Mouse (Mus musculus): Measurements from ENCODE around the gene Dusp14. TPM values are rescaled to one million over a fixed set of nuclear protein-coding genes. Genes with fewer than 3 reads are reported as not detected.

Dusp14 gene
- polyA plus RNA-seq, 1 experiment from 2014 or later, result 13.1 TPM

Other genes starting within 250 kb of the Dusp14 start
- gene Hnf1b, start 219.2 kb downstream of the Dusp14 start, polyA plus RNA-seq (2015; fragmentation: Nextera tagmentation; extraction: Ambion mirVana), result 0.25 and 0.33 TPM in 2 replicates
- gene Ddx52, start 127.2 kb downstream of the Dusp14 start, polyA plus RNA-seq (2015; fragmentation: Nextera tagmentation; extraction: Ambion mirVana), result 19.4 and 20.7 TPM in 2 replicates
- 18.8 and 21.4 TPM in 2 replicates for gene Synrg, start 104.8 kb downstream of the Dusp14 start, polyA plus RNA-seq (2015; fragmentation: Nextera tagmentation; extraction: Ambion mirVana)
- gene Tada2a, start 60.3 kb upstream of the Dusp14 start, polyA plus RNA-seq (2015; fragmentation: Nextera tagmentation; extraction: Ambion mirVana), result 29.1 and 29.9 TPM in 2 replicates
- gene Acaca, start 60.4 kb upstream of the Dusp14 start, polyA plus RNA-seq (2015; fragmentation: Nextera tagmentation; extraction: Ambion mirVana), result 22.6 and 23.7 TPM in 2 replicates
- gene Gm11437, start 98.2 kb upstream of the Dusp14 start, polyA plus RNA-seq (2015; fragmentation: Nextera tagmentation; extraction: Ambion mirVana), result 0.12 and 0.13 TPM in 2 replicates

All from hindbrain, embryonic 16.5 days (tissue).